Comparison of ENCODE assay signal across 8 mouse cellular contexts in genomic region chr16:57393161-57393560, GRCm38 (mm10). TPM values are rescaled to one million over a fixed set of nuclear protein-coding genes. Genes with fewer than 3 reads are reported as not detected.
A peak's percentile ranks its signal among the peaks of the same experiment; 100 is the strongest.
DNase-seq lines count a peak whose midpoint lies in the region; ATAC-seq and TF ChIP-seq lines count a peak whose summit lies in the region.

No protein-coding gene starts in this region.

- no peak for ATAC-seq in embryonic facial prominence, embryonic 13.5 days (ENCODE audit: insufficient number of reproducible peaks, insufficient read depth, low FRiP score, low TSS enrichment, low read depth)
- ATAC-seq in limb, embryonic 14.5 days (ENCODE audit: low FRiP score, low read depth): no peak

- 52% methylated on average over 11 of the region's 11 CpGs for WGBS in embryonic facial prominence, embryonic 13.5 days
- WGBS in limb, embryonic 14.5 days: 14% methylated on average over 11 of the region's 11 CpGs

- peak; percentile 36 for DNase-seq in R1 (ENCODE audit: low read depth, low spot score)
- DNase-seq in heart, postnatal 25 days (ENCODE audit: low spot score): peak; percentile 39
- DNase-seq in limb, embryonic 14.5 days (ENCODE audit: low spot score): peak; percentile 68
- no peak for DNase-seq in cerebellum, adult 8-10 months
- DNase-seq in T-cell, adult 2 months (ENCODE audit: low spot score): no peak
- DNase-seq in spleen, postnatal 36 days (ENCODE audit: low spot score in 2 of 2): no peak
- no peak for DNase-seq in adrenal gland, adult 18-20 months (ENCODE audit: low spot score in 2 of 2)

- H3K9ac ChIP-seq in embryonic facial prominence, embryonic 13.5 days: no peak overlapping the region
- 0 out of 2 replicates have a peak overlapping the region, but pooled peaks have one; percentile 26 for H3K9ac ChIP-seq in limb, embryonic 14.5 days (ENCODE audit: low read depth, low read length, severe bottlenecking)

- intact Hi-C loops in heart, postnatal 25 days (cut with DNase I): no loop called here

- no peaks in the 10 kb centered on the region for H3K36me3 ChIP-seq in embryonic facial prominence, embryonic 13.5 days
- no peaks in the 10 kb centered on the region for H3K36me3 ChIP-seq in limb, embryonic 14.5 days (ENCODE audit: control insufficient read depth, insufficient read depth, low read length)

- H3K4me1 ChIP-seq in embryonic facial prominence, embryonic 13.5 days: peaks cover 15% of the 10 kb centered on the region
- H3K4me1 ChIP-seq in limb, embryonic 14.5 days (ENCODE audit: control insufficient read depth, insufficient read depth, low read length): peaks cover 24% of the 10 kb centered on the region

- peak overlapping the region; percentile 7; the same call in 1 of the 2 replicates for H3K4me2 ChIP-seq in embryonic facial prominence, embryonic 13.5 days
- H3K4me2 ChIP-seq in limb, embryonic 14.5 days (replicated peaks; ENCODE audit: low read depth, low read length, severe bottlenecking): peak overlapping the region; percentile 39

- no peaks in the 10 kb centered on the region for H3K27me3 ChIP-seq in embryonic facial prominence, embryonic 13.5 days
- no peaks in the 10 kb centered on the region for H3K27me3 ChIP-seq in limb, embryonic 14.5 days (ENCODE audit: control insufficient read depth, insufficient read depth, low read length)

- H3K9me3 ChIP-seq in embryonic facial prominence, embryonic 13.5 days: no peaks in the 10 kb centered on the region
- no peaks in the 10 kb centered on the region for H3K9me3 ChIP-seq in limb, embryonic 14.5 days (ENCODE audit: control insufficient read depth, low read length)

- no peak overlapping the region for H3K4me3 ChIP-seq in embryonic facial prominence, embryonic 13.5 days
- peak overlapping the region; percentile 7 for H3K4me3 ChIP-seq in limb, embryonic 14.5 days (replicated peaks; ENCODE audit: low read length)

- no peak for TF ChIP-seq POLR2A in limb, embryonic 14.5 days (IDR thresholded peaks at IDR 0.05; ENCODE audit: borderline replicate concordance, extremely low read depth, insufficient read depth, insufficient read length)

- no peak overlapping the region for H3K27ac ChIP-seq in embryonic facial prominence, embryonic 13.5 days
- H3K27ac ChIP-seq in limb, embryonic 14.5 days (replicated peaks; ENCODE audit: low read depth, low read length): peak overlapping the region; percentile 67

RNA-seq across cellular contexts. Expression of gene Filip1l, which starts 40.3 kb away (rescaled TPM):
- polyA plus RNA-seq in embryonic facial prominence, embryonic 13.5 days (2015; fragmentation: Nextera tagmentation; extraction: Ambion mirVana): 24.0 and 27.6 TPM in 2 replicates
- 10 to 100 TPM; 32.9 to 40.7 TPM for total RNA-seq in heart, postnatal 25 days (2021)
- polyA plus RNA-seq in limb, embryonic 14.5 days (2012; rRNA removed): 21.4 and 30.3 TPM in 2 replicates
- 43.9 and 50.6 TPM in 2 replicates for polyA plus RNA-seq in limb, embryonic 14.5 days (2014; fragmentation: Nextera tagmentation; extraction: Ambion mirVana)
- 10 to 100 TPM; 21.3 to 32.1 TPM for total RNA-seq in adrenal gland, adult 18-20 months (2021)

Comparison
In these comparisons a context has a peak if more than half of its experiments do, and no peak if none do; other contexts are left out.
1. DNase-seq: peak in R1 (single experiment), heart, postnatal 25 days (single experiment) and limb, embryonic 14.5 days (single experiment); none in cerebellum, adult 8-10 months (single experiment), T-cell, adult 2 months (single experiment), spleen, postnatal 36 days (0 of 2) and adrenal gland, adult 18-20 months (0 of 2).